Mouse (Mus musculus) c-Kit-positive CD71-negative TER-119-negative erythroid progenitor cells, embryonic 14.5 days (primary cell): ENCODE data around the gene Gm3435.
"Not testable (repeated sequence)": the region's sequence is repeated elsewhere in the genome, so short reads cannot be mapped to it uniquely, and the experiment has no call there.

Source experiments
- DNase-seq: peaks from one replicate; pipeline ENCODE4 v3.0.0-alpha.2; 2013; ENCODE audit warnings: low read depth

Gm3435 gene

DNA sequence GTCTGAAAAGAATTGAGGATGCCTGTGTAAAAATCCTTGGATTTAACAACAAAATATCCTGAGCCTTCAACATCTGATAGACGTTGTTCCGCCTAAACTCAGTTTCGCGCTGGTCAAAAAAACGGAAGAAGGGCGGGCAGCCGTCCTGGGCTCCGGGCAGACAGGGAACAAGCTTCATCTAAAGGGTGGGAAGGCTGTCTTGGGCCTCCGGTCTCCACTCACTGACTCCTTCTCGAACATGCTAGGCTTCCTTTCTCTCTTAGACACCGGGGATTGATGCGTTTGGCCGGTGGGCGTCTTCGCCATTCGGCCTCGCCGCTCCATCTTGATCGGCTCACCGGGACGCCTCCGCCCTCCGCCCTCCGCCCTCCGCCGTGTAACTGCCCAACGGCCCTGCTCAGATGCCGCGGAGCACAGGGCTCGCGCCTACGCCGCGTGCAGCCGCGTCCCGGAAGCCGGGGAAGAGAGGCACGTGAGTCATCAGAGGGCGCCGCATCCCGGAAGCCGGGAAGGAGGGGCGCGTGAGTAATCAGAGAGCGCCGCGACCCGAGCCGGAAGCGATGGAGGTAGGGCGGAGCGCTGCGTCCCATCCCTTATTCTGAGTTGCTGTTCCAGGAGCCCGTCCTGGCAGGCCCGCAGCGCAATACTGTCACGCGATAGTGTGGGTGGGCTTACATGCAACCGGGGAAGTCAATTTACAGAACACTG, at the start of gene Gm3435:
Gene Gm3435, plus strand, starts transcription at position 471 of the 708 bp plus-strand sequence.
- DNase-seq = not testable (repeated sequence)

DNA sequence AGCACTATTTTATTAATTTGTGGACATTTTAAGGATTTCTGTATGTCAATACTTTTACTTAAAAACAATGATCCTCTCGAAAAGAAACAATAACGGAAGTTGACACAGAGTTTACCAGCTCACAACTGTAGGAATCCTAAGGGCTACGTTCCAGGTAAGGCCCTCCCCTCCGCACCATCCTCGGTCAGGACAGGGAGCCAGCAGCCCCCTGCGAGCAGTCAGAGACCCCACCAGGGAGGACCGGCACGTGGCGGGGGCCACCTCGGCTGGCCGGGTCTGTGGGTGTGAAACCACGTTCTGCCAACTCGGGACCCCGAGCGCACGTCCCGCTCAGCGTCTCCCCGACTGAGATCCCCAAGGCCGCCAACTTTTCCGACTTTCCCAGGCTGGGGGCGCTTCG, 49.5 kb upstream of the Gm3435 start:
- no peak for DNase-seq

DNA sequence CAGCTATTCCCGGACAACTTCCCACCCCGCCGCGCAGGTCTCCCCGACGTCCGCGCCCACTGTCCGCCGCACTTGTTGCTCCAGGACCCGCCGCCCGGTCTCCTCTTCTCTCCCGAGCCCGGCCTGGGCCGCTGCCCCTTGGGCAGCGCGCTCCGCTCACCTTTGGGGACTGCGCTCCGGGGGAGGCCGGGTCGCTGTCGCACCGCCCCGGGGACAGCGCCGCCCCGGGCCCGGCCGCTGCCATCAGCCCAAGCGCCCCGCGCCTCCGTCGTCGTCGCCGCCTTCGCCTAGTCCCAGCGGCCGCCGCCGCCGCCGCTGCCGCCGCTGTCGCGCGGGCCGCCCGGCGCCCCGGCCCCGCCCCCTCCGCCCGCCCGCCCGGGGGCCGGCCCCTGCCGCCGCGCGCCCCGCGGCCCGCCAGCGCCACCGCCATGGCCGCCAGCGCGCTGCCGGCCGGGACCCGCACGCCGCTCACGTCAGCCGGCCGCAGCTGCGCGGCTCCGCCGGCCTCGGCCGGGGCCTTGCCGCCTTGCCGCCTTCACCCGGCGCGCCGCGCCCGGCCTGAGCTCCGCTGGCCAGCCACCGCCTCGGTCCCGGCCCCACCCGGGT, 48.9 kb upstream of the Gm3435 start, which contains the start of gene Phf10:
Gene Phf10, minus strand, starts transcription at position 323 of the 606 bp plus-strand sequence.
- DNase-seq = not testable (repeated sequence)

DNA sequence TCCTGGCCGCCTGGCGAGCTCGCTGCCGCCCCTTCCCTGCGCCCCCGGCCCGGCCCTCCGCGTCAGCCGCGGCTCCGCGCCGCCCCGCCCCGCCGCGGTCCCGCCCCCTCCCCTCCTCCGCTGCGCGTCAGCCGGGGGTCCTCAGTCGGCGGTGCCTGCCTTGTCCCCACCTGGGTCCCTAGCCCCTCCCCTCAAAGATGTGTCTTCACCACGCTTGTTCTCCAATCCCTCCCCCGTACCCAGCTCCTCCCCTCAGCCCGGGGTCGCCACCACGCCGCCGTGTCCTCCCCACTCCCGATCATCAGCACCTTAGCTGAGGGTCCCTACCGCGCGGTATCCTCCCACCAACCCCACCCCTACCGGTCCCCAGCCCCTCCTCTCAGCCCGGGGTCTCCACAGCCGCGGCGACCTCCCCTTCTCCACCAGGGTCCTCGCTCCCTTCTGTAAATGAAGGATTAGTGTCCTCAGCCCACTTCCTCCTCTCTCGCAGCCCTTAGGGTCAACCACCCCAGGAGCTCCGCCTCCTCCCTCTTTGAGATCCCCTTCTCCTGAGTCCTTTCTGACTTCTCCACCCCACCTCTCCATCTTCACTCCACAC, 48.3 kb upstream of the Gm3435 start:
- not testable (repeated sequence) for DNase-seq

DNA sequence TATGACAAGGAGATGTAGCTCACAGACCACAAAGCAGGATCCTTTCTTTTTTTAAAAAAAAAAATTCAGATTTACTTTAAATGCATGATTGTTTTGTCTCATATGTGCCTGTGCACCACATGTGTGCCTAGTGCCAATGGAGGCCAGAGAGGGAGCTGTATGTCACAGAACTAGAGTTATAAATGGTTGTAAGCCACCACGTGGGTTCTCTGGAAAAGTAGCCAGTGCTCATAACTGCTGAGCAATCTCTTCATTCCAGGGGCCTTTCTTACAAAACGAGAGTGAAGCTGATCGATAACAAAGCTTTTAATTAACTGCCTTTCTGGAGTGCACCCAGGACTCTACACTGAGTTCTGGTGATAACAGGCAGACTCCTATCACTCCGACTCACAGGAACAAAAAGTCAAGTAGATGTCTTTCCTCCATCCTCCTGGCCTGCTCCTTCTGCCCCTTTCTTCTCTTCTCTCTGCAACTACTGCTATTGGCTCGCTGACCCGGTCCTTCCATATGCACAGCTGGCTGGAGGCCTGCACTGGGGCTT, 41.5 kb upstream of the Gm3435 start:
- not testable (repeated sequence) for DNase-seq

DNA sequence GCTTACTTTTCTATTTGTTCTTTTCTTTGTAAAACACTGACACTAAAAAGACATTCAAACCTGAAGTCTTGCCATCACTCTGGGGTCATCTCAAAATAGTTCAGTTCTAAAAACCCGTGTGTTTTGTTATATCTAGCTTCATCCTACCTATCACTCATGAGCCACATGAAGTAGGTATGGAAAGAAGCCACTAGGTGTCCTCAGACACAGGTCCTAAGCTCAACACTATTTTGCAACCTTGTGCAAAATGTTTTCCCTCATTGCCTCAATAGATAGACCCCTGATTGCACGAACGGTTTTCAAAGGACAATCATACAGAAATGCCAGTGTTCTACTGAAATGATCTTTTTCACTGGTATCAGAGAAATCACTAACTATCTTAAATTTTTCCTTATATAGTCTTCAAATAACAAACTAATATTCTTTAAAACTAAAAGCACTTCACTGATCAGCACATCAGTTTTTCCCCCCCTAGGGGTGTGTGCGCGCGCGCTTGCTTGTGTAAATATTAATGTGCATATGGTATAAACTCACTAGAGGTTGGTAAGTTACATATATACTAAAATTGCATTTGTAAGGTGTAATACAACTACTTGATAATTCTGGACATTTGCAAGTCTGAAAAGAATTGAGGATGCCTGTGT, 32.1 kb upstream of the Gm3435 start:
- DNase-seq = not testable (repeated sequence)

DNA sequence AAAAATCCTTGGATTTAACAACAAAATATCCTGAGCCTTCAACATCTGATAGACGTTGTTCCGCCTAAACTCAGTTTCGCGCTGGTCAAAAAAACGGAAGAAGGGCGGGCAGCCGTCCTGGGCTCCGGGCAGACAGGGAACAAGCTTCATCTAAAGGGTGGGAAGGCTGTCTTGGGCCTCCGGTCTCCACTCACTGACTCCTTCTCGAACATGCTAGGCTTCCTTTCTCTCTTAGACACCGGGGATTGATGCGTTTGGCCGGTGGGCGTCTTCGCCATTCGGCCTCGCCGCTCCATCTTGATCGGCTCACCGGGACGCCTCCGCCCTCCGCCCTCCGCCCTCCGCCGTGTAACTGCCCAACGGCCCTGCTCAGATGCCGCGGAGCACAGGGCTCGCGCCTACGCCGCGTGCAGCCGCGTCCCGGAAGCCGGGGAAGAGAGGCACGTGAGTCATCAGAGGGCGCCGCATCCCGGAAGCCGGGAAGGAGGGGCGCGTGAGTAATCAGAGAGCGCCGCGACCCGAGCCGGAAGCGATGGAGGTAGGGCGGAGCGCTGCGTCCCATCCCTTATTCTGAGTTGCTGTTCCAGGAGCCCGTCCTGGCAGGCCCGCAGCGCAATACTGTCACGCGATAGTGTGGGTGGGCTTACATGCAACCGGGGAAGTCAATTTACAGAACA, 31.5 kb upstream of the Gm3435 start, which contains the start of the genes 9030025P20Rik and Gm3417:
Gene 9030025P20Rik, plus strand, starts transcription at position 107 of the 677 bp plus-strand sequence.
Gene Gm3417, minus strand, starts transcription at position 429 of the 677 bp plus-strand sequence.
- DNase-seq = not testable (repeated sequence)

DNA sequence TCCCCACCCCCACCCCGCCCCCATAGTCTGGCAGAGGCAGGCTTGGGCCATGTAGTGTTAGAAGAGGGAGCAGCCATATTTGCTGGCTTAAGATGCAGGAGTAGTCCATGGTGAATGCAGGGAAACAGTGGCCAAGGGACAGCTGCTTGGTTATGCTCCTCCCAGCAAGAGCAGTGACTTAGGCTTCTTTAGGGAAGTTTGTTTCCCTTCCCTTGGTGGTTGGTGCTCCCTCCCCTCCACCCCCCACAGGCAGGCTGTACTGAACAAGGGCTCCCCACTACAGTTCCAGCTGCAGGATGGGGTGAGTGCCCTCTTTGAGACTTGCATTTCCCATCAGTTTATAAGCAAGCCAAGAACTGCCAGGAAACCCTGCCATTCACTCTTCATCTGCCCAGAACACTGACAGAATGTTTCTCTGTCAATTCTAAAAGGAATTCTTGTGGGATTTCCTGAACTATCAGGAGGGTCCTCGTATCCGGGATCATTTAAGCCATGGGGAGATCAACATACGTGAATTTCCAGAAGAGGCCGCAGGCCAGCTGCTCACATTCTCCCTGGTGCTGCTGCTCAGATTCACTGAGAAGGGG, 19.8 kb upstream of the Gm3435 start:
- not testable (repeated sequence) for DNase-seq

DNA sequence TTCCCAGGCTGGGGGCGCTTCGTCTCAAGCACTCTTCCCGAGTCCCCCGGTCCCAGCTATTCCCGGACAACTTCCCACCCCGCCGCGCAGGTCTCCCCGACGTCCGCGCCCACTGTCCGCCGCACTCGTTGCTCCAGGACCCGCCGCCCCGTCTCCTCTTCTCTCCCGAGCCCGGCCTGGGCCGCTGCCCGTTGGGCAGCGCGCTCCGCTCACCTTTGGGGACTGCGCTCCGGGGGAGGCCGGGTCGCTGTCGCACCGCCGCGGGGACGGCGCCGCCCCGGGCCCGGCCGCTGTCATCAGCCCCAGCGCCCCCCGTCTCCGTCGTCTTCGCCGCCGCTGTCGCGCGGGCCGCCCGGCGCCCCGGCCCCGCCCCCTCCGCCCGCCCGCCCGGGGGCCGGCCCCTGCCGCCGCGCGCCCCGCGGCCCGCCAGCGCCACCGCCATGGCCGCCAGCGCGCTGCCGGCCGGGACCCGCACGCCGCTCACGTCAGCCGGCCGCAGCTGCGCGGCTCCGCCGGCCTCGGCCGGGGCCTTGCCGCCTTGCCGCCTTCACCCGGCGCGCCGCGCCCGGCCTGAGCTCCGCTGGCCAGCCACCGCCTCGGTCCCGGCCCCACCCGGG, 17.3 kb upstream of the Gm3435 start:
- DNase-seq = not testable (repeated sequence)

DNA sequence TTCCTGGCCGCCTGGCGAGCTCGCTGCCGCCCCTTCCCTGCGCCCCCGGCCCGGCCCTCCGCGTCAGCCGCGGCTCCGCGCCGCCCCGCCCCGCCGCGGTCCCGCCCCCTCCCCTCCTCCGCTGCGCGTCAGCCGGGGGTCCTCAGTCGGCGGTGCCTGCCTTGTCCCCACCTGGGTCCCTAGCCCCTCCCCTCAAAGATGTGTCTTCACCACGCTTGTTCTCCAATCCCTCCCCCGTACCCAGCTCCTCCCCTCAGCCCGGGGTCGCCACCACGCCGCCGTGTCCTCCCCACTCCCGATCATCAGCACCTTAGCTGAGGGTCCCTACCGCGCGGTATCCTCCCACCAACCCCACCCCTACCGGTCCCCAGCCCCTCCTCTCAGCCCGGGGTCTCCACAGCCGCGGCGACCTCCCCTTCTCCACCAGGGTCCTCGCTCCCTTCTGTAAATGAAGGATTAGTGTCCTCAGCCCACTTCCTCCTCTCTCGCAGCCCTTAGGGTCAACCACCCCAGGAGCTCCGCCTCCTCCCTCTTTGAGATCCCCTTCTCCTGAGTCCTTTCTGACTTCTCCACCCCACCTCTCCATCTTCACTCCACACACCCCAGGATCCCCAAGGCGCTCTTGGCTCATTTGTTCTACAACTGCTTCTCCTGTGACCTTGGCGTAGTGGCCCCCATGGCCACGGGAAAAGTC, 16.7 kb upstream of the Gm3435 start:
- not testable (repeated sequence) for DNase-seq

DNA sequence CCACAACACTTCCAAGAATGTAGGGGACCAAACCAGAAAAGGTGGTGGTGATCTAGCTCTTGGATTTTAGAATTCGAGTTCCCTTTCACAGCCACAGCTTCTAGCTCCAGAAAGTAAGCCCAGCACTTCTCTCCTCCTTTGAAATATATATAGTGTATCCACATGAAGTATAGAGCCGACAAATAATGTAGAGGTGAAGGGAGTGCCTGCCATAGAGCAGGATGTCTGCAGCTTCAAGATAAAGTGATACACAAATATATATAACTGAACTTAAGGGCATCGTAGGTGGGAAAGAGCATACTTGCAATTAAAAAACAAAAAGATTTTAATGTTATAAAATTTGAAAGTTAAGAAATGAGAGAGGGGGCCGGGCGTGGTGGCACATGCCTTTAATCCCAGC, 15.8 kb upstream of the Gm3435 start:
- DNase-seq = not testable (repeated sequence)

DNA sequence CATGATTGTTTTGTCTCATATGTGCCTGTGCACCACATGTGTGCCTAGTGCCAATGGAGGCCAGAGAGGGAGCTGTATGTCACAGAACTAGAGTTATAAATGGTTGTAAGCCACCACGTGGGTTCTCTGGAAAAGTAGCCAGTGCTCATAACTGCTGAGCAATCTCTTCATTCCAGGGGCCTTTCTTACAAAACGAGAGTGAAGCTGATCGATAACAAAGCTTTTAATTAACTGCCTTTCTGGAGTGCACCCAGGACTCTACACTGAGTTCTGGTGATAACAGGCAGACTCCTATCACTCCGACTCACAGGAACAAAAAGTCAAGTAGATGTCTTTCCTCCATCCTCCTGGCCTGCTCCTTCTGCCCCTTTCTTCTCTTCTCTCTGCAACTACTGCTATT, 9.9 kb upstream of the Gm3435 start:
- not testable (repeated sequence) for DNase-seq

DNA sequence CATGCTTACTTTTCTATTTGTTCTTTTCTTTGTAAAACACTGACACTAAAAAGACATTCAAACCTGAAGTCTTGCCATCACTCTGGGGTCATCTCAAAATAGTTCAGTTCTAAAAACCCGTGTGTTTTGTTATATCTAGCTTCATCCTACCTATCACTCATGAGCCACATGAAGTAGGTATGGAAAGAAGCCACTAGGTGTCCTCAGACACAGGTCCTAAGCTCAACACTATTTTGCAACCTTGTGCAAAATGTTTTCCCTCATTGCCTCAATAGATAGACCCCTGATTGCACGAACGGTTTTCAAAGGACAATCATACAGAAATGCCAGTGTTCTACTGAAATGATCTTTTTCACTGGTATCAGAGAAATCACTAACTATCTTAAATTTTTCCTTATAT, 888 bp upstream of the Gm3435 start:
- DNase-seq = not testable (repeated sequence)

DNA sequence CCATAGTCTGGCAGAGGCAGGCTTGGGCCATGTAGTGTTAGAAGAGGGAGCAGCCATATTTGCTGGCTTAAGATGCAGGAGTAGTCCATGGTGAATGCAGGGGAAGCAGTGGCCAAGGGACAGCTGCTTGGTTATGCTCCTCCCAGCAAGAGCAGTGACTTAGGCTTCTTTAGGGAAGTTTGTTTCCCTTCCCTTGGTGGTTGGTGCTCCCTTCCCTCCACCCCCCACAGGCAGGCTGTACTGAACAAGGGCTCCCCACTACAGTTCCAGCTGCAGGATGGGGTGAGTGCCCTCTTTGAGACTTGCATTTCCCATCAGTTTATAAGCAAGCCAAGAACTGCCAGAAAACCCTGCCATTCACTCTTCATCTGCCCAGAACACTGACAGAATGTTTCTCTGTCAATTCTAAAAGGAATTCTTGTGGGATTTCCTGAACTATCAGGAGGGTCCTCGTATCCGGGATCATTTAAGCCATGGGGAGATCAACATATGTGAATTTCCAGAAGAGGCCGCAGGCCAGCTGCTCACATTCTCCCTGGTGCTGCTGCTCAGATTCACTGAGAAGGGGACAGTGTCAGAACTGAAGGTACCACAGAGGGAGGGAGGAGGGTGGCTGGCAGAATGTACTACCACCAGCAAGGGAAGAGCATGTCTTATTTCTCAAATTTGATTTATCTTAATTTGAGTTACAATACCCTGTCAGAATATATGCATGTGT, 11.7 kb downstream of the Gm3435 start:
- not testable (repeated sequence) for DNase-seq

DNA sequence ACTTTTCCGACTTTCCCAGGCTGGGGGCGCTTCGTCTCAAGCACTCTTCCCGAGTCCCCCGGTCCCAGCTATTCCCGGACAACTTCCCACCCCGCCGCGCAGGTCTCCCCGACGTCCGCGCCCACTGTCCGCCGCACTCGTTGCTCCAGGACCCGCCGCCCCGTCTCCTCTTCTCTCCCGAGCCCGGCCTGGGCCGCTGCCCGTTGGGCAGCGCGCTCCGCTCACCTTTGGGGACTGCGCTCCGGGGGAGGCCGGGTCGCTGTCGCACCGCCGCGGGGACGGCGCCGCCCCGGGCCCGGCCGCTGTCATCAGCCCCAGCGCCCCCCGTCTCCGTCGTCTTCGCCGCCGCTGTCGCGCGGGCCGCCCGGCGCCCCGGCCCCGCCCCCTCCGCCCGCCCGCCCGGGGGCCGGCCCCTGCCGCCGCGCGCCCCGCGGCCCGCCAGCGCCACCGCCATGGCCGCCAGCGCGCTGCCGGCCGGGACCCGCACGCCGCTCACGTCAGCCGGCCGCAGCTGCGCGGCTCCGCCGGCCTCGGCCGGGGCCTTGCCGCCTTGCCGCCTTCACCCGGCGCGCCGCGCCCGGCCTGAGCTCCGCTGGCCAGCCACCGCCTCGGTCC, 14.0 kb downstream of the Gm3435 start:
- not testable (repeated sequence) for DNase-seq

DNA sequence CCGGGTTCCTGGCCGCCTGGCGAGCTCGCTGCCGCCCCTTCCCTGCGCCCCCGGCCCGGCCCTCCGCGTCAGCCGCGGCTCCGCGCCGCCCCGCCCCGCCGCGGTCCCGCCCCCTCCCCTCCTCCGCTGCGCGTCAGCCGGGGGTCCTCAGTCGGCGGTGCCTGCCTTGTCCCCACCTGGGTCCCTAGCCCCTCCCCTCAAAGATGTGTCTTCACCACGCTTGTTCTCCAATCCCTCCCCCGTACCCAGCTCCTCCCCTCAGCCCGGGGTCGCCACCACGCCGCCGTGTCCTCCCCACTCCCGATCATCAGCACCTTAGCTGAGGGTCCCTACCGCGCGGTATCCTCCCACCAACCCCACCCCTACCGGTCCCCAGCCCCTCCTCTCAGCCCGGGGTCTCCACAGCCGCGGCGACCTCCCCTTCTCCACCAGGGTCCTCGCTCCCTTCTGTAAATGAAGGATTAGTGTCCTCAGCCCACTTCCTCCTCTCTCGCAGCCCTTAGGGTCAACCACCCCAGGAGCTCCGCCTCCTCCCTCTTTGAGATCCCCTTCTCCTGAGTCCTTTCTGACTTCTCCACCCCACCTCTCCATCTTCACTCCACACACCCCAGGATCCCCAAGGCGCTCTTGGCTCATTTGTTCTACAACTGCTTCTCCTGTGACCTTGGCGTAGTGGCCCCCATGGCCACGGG, 14.7 kb downstream of the Gm3435 start:
- DNase-seq = not testable (repeated sequence)

DNA sequence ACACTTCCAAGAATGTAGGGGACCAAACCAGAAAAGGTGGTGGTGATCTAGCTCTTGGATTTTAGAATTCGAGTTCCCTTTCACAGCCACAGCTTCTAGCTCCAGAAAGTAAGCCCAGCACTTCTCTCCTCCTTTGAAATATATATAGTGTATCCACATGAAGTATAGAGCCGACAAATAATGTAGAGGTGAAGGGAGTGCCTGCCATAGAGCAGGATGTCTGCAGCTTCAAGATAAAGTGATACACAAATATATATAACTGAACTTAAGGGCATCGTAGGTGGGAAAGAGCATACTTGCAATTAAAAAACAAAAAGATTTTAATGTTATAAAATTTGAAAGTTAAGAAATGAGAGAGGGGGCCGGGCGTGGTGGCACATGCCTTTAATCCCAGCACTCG, 15.5 kb downstream of the Gm3435 start:
- not testable (repeated sequence) for DNase-seq

DNA sequence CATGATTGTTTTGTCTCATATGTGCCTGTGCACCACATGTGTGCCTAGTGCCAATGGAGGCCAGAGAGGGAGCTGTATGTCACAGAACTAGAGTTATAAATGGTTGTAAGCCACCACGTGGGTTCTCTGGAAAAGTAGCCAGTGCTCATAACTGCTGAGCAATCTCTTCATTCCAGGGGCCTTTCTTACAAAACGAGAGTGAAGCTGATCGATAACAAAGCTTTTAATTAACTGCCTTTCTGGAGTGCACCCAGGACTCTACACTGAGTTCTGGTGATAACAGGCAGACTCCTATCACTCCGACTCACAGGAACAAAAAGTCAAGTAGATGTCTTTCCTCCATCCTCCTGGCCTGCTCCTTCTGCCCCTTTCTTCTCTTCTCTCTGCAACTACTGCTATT, 21.4 kb downstream of the Gm3435 start:
- DNase-seq = not testable (repeated sequence)
